Mouse (Mus musculus) midbrain, postnatal 0 days (tissue): Measurements from ENCODE around the gene Gsdme. TPM values are rescaled to one million over a fixed set of nuclear protein-coding genes. Genes with fewer than 3 reads are reported as not detected.
A peak's percentile ranks its signal among the peaks of the same experiment; 100 is the strongest.

Source experiments
- ATAC-seq: fragments of 200-750 bp; cut with Nextera tagmentation; 2 replicates; pipeline ENCODE4 v1.8.0; 2017; ENCODE audit warnings: moderate number of reproducible peaks, mild to moderate bottlenecking, moderate TSS enrichment, moderate library complexity; ENCODE audit not compliant: low FRiP score
- DNase-seq: peaks from one replicate; pipeline ENCODE4 v3.0.0-alpha.2; 2015; ENCODE audit warnings: low spot score
- H3K27ac ChIP-seq: fragments of 300-500 bp; sonication (generic); 2 replicates; pipeline ENCODE4 v1.5.1; 2014; ENCODE audit warnings: low read depth, mild to moderate bottlenecking, low read length, mixed read lengths
- H3K27me3 ChIP-seq: fragments of 300-500 bp; sonication (generic); 2 replicates; pipeline ENCODE4 v1.6.1; 2014; ENCODE audit warnings: low read length, control low read depth, mixed read lengths; ENCODE audit not compliant: insufficient read depth
- H3K36me3 ChIP-seq: fragments of 300-500 bp; sonication (generic); 2 replicates; pipeline ENCODE4 v1.6.1; 2014; ENCODE audit warnings: low read length, control low read depth, mixed read lengths; ENCODE audit not compliant: insufficient read depth
- H3K4me1 ChIP-seq: fragments of 300-500 bp; sonication (generic); 2 replicates; pipeline ENCODE4 v1.6.1; 2014; ENCODE audit warnings: mild to moderate bottlenecking, control low read depth, antibody characterized with exemption, low read length, mixed read lengths; ENCODE audit not compliant: insufficient read depth
- H3K4me2 ChIP-seq: fragments of 300-500 bp; sonication (generic); 2 replicates; pipeline ENCODE4 v1.6.1; 2014; ENCODE audit warnings: low read depth, mild to moderate bottlenecking, low read length, mixed read lengths; ENCODE audit not compliant: poor library complexity, severe bottlenecking
- H3K4me3 ChIP-seq: fragments of 300-500 bp; sonication (generic); 2 replicates; pipeline ENCODE4 v1.5.1; 2014; ENCODE audit warnings: low read depth, mild to moderate bottlenecking, low read length, moderate library complexity
- H3K9ac ChIP-seq: fragments of 300-500 bp; sonication (generic); replicated peaks from 2 replicates; pipeline ENCODE4 v1.6.1; 2014; ENCODE audit warnings: mild to moderate bottlenecking, low read length, moderate library complexity, mixed read lengths; ENCODE audit not compliant: poor library complexity, severe bottlenecking
- H3K9me3 ChIP-seq: fragments of 300-500 bp; sonication (generic); 2 replicates; pipeline ENCODE4 v1.6.1; 2016; ENCODE audit warnings: low read length, control low read depth
- CTCF ChIP-seq: IDR thresholded peaks from 2 replicates; pipeline ENCODE4 v1.5.1; 2016; ENCODE audit warnings: antibody characterized with exemption, mild to moderate bottlenecking
- WGBS: fragments of 180-500 bp; shearing (Covaris S2); extraction: QIAGEN DNeasy Blood & Tissue Kit; methylation state at CpG from one replicate; pipeline ENCODE4 v1.1.7; 2014; 5-methylcytosine and 5-hydroxymethylcytosine counted together
- polyA plus RNA-seq: library from polyadenylated mRNA; unstranded; fragments of >200 nt; fragmentation: Nextera tagmentation; extraction: Ambion mirVana; gene quantifications from 2 replicates; pipeline ENCODE4 v1.2.1, GENCODE M21; 2015
- total RNA-seq: library from RNA; depleted of rRNA; stranded (reverse); fragments of >200 nt; gene quantifications from 2 replicates; pipeline ENCODE4 v1.2.3, GENCODE M21; 2014

Gsdme gene
- total and polyA plus RNA-seq, 2 experiments from 2014 or later: 22.7 to 88.6 TPM

DNA sequence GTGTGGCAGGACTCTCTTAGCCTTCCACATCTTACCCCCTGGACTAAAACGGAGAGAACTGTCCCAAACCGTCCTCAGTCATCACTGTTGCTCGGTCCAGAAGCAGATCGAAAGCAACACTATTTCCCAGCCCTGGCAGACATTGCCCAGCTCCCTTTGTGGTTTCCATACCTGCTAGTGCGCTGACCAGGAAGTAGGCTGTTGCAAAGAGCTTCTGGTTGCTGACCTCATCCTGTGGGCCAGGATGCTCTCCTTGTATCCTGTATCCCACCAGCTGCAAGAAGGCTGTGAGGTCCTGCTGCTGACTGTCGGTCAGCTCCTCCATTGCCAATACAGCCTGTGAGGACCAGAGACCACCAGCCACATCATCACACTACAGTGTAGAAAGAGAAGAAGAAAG lies 44.6 kb downstream of the Gsdme start:
- Histone ChIP-seq H3K9me3 (no peaks in the 10 kb centered on the region), H3K27me3 (no peaks in the 10 kb centered on the region), H3K27ac (no peak overlapping the region), H3K9ac (no peak overlapping the region), H3K4me3 (no peak overlapping the region), H3K36me3 (peaks cover 32% of the 10 kb centered on the region), H3K4me1 (no peaks in the 10 kb centered on the region), H3K4me2 (no peak overlapping the region)
- WGBS: 94% methylated on average over 6 of the region's 6 CpGs
- ATAC-seq: no peak
- no peak for DNase-seq
- TF ChIP-seq CTCF: no peak

DNA sequence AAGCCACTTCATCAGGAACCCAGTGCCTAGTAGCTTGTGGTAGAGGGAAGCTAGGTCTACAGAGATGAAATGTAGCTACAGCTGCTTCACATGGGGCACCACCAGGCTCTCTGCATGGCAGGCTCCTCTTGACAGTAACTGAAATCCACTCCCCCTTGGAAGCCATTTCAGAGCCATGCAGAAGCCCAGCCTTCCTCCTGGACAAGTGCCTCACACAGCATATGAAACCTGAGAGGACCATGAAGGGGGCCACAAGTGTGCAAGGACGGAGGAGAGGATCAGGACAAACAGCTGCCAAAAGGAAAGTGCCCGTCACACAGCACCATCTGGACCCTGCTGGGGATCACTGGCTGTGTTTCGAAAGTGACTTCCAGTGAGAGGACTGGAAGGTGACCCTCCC lies 45.0 kb downstream of the Gsdme start:
- 78% methylated on average over 3 of the region's 3 CpGs for WGBS
- no peak overlapping the region for H3K4me2 ChIP-seq
- ATAC-seq (no peak), DNase-seq (no peak)
- H3K27me3 ChIP-seq: no peaks in the 10 kb centered on the region
- H3K36me3 ChIP-seq: peaks cover 32% of the 10 kb centered on the region
- H3K4me3 ChIP-seq: no peak overlapping the region
- no peaks in the 10 kb centered on the region for H3K9me3 ChIP-seq
- TF ChIP-seq CTCF: no peak
- no peaks in the 10 kb centered on the region for H3K4me1 ChIP-seq
- no peak overlapping the region for H3K9ac ChIP-seq
- no peak overlapping the region for H3K27ac ChIP-seq

DNA sequence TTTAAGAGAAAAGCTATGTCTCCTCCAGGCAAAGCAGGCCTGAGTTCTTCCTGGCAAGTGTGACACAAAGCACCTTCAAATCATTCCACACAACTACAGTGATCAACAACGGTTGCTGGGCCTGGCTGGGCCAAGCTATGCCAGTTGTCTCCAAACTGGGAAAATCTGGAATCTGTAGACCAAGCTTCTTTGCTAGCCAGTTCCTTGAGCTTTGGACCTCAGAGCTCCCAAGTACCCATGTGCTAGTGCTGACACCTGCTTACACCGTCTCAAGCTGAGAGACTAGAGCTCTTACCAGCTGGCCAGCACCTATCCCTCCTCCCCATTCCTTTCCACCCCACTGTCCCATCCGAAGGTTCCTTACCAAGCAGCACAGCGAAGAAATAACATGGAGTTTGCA lies 47.7 kb downstream of the Gsdme start:
- no peak overlapping the region for H3K9ac ChIP-seq
- ATAC-seq: no peak
- no peak overlapping the region for H3K27ac ChIP-seq
- H3K9me3 ChIP-seq: no peaks in the 10 kb centered on the region
- no peak for DNase-seq
- H3K4me2 ChIP-seq: no peak overlapping the region
- H3K27me3 ChIP-seq: no peaks in the 10 kb centered on the region
- peaks cover 28% of the 10 kb centered on the region for H3K36me3 ChIP-seq
- 93% methylated on average over 4 of the region's 4 CpGs for WGBS
- no peak for TF ChIP-seq CTCF
- no peaks in the 10 kb centered on the region for H3K4me1 ChIP-seq
- no peak overlapping the region for H3K4me3 ChIP-seq

DNA sequence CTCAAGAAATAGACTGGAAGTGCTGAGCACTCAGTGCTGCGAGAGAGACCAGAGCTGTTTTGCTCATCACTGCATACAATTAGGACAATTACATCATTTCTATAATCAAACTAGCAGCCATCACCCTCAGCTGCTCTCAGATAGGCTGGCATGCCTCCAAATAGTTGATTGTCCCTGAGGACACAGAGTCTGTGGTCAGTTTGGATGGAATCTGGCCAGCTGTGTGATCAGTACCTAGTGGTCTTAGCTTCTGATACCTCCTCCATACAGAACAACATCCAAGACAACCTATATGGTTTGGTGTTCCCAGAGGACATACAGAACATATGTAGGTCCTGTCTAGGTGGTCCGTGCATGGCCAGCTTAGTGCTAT lies 48.3 kb downstream of the Gsdme start:
- DNase-seq (peak; percentile 5), ATAC-seq (no peak)
- 89% methylated on average over 2 of the region's 2 CpGs for WGBS
- no peak overlapping the region for H3K9ac ChIP-seq
- H3K4me3 ChIP-seq: no peak overlapping the region
- H3K4me2 ChIP-seq: no peak overlapping the region
- no peaks in the 10 kb centered on the region for H3K4me1 ChIP-seq
- H3K27me3 ChIP-seq: no peaks in the 10 kb centered on the region
- TF ChIP-seq CTCF: no peak
- H3K27ac ChIP-seq: no peak overlapping the region
- H3K9me3 ChIP-seq: no peaks in the 10 kb centered on the region
- peaks cover 25% of the 10 kb centered on the region for H3K36me3 ChIP-seq

DNA sequence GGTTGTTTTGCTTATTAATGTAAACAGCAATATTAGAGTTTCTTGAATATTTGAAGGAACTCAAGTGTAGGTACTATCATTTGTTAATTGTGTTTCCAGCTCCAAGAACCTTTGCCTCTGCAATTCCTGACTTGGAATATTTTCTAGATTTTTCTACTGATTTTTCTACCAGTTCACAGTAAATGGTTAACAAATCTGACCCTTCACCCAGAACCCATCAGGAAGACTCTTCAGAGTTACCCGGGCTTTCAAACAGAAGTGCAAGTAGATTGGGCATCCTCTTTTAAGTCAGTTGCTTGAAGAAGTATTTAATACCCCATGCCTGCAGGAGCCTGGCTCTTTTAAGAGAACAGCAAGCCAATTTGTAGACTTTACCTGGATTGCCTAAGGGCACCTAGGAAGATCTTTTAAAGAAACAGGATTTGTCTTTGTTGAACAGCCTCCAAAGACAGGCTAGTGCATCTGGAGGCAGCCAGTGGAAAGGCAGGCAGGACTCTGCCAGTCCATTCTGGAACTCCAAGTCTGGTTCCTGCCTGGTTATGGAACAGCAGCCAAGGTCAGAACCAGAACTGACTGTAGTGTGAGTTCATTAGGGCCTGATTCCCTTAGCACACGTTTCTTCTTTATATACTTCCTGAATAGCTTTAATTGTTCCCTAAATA lies 48.8 kb downstream of the Gsdme start:
- no peaks in the 10 kb centered on the region for H3K4me1 ChIP-seq
- DNase-seq (no peak), ATAC-seq (no peak)
- H3K36me3 ChIP-seq: peaks cover 25% of the 10 kb centered on the region
- H3K4me2 ChIP-seq: no peak overlapping the region
- H3K27me3 ChIP-seq: no peaks in the 10 kb centered on the region
- TF ChIP-seq CTCF: no peak
- H3K9ac ChIP-seq: no peak overlapping the region
- no peaks in the 10 kb centered on the region for H3K9me3 ChIP-seq
- H3K27ac ChIP-seq: no peak overlapping the region
- WGBS: 64% methylated on average over 2 of the region's 2 CpGs
- no peak overlapping the region for H3K4me3 ChIP-seq

DNA sequence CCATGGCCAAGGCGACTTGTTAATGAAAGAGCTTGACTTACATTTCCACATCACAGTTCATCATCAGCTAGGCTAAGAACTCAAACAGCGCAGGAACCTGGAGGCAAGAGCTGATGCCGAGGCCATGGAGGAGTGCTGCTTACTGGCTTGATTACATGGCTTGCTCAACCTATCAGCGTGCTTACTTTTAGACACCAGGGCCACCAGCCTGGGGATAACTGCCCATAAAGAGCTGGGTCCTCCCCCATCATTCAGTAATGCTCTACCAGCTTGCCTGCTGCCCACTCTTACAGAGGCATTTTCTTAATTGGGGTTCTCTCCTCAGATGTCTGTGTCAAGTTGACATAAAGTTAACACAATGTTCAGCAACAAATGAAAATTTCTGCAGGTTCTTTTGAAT lies 58.6 kb downstream of the Gsdme start:
- no peak for TF ChIP-seq CTCF
- DNase-seq (no peak), ATAC-seq (no peak)
- no peak overlapping the region for H3K9ac ChIP-seq
- no peak overlapping the region for H3K4me3 ChIP-seq
- WGBS: 96% methylated on average over 4 of the region's 4 CpGs
- no peak overlapping the region for H3K4me2 ChIP-seq
- H3K36me3 ChIP-seq: no peaks in the 10 kb centered on the region
- no peaks in the 10 kb centered on the region for H3K4me1 ChIP-seq
- no peaks in the 10 kb centered on the region for H3K27me3 ChIP-seq
- no peak overlapping the region for H3K27ac ChIP-seq
- no peaks in the 10 kb centered on the region for H3K9me3 ChIP-seq
